Mouse (Mus musculus) kidney, postnatal 0 days (tissue): ENCODE measurements at regions not wholly inside any gene's neighbourhood (a gene's known extent, or its start where the extent isn't known, plus 50 kb on each side); places are given as distances from the start of the nearest gene placed in this dataset.

Source experiments
- ATAC-seq: fragments of 200-750 bp; cut with Nextera tagmentation; replicated peaks from 2 replicates; pipeline ENCODE4 v1.8.0; 2017; ENCODE audit warnings: low read depth, moderate number of reproducible peaks, moderate TSS enrichment, moderate library complexity; ENCODE audit not compliant: low FRiP score
- DNase-seq: peaks from one replicate; pipeline ENCODE4 v3.0.0-alpha.2; 2016; ENCODE audit warnings: low spot score
- H3K27ac ChIP-seq: fragments of 300-500 bp; sonication (generic); 2 replicates; pipeline ENCODE4 v1.5.1; 2014; ENCODE audit warnings: mild to moderate bottlenecking
- H3K27me3 ChIP-seq: fragments of 300-500 bp; sonication (generic); 2 replicates; pipeline ENCODE4 v1.6.1; 2014; ENCODE audit warnings: low read length, mixed read lengths; ENCODE audit not compliant: insufficient read depth
- H3K36me3 ChIP-seq: fragments of 300-500 bp; sonication (generic); 2 replicates; pipeline ENCODE4 v1.6.1; 2014; ENCODE audit warnings: low read length, mixed read lengths; ENCODE audit not compliant: insufficient read depth
- H3K4me1 ChIP-seq: fragments of 300-500 bp; sonication (generic); replicated peaks from 2 replicates; pipeline ENCODE4 v1.6.1; 2014; ENCODE audit warnings: antibody characterized with exemption, low read length, mixed read lengths; ENCODE audit not compliant: insufficient read depth
- H3K4me2 ChIP-seq: fragments of 300-500 bp; sonication (generic); 2 replicates; pipeline ENCODE4 v1.6.1; 2014; ENCODE audit warnings: mild to moderate bottlenecking, low read length, moderate library complexity, mixed read lengths
- H3K4me3 ChIP-seq: fragments of 300-500 bp; sonication (generic); replicated peaks from 2 replicates; pipeline ENCODE4 v1.5.1; 2014; ENCODE audit warnings: low read depth, low read length
- H3K9ac ChIP-seq: fragments of 300-500 bp; sonication (generic); 2 replicates; pipeline ENCODE4 v1.6.1; 2014; ENCODE audit warnings: low read depth, low read length
- H3K9me3 ChIP-seq: fragments of 300-500 bp; sonication (generic); replicated peaks from 2 replicates; pipeline ENCODE4 v1.6.1; 2016; ENCODE audit warnings: low read length, inconsistent platforms, mixed read lengths
- CTCF ChIP-seq: IDR thresholded peaks from 2 replicates; pipeline ENCODE4 v1.5.1; 2016; ENCODE audit warnings: antibody characterized with exemption, low read depth, mild to moderate bottlenecking, moderate library complexity
- WGBS: fragments of 180-500 bp; shearing (Covaris S2); extraction: QIAGEN DNeasy Blood & Tissue Kit; methylation state at CpG from one replicate; pipeline ENCODE4 v1.1.7; 2014; 5-methylcytosine and 5-hydroxymethylcytosine counted together

DNA sequence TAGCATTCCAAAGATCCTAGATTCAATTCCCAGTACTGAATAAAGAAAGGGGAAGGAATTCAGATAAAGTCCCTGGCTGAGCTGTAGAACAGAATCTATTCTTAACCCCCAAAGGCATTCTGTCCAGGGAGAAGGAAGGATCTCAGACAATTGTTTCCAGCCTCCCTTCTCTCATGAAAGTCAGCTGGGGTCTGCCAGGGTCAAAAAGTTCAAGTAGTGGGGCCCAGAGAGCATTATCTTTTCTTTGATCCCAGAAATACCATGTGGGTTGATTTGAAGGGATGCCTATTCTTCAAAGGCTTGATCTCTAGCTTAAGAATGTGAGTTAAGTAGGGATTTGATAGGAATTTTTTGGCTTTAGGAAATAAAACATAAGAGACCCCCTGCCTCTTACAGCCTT is 727.1 kb upstream of the Apob start:
- ATAC-seq (no peak), DNase-seq (no peak)
- H3K27ac ChIP-seq: no peak overlapping the region
- H3K27me3 ChIP-seq: no peaks in the 10 kb centered on the region
- no peaks in the 10 kb centered on the region for H3K36me3 ChIP-seq
- no peaks in the 10 kb centered on the region for H3K4me1 ChIP-seq
- no peak for TF ChIP-seq CTCF
- H3K4me3 ChIP-seq: no peak overlapping the region
- H3K4me2 ChIP-seq: no peak overlapping the region
- no peaks in the 10 kb centered on the region for H3K9me3 ChIP-seq
- H3K9ac ChIP-seq: no peak overlapping the region

DNA sequence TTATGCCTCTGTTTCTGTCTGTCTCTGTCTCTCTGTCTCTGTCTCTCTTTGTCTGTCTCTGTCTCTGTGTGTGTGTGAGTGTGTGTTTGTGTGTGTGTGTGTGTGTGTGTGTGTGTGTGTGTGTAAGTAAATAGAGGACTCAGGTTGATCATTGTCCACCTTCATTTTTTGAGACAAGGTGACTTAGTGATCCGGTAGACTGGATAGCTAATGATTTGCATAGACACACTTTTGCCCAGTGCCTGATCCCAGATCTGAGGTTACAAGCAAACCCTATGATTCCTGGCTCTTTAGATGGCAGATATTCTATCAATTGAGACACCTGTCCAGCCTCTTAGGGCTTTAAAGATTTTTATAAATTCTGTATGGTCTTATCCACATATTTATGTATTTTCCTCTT is 706.9 kb upstream of the Apob start:
- DNase-seq (no peak), ATAC-seq (peak; percentile 46; the same call in 1 of the 2 replicates)
- Histone ChIP-seq H3K9me3 (no peaks in the 10 kb centered on the region), H3K27me3 (no peaks in the 10 kb centered on the region), H3K27ac (no peak overlapping the region), H3K4me2 (no peak overlapping the region), H3K4me3 (no peak overlapping the region), H3K4me1 (no peaks in the 10 kb centered on the region), H3K36me3 (no peaks in the 10 kb centered on the region), H3K9ac (no peak overlapping the region)
- TF ChIP-seq CTCF: no peak
- 74% methylated on average over 1 of the region's 1 CpGs for WGBS

DNA sequence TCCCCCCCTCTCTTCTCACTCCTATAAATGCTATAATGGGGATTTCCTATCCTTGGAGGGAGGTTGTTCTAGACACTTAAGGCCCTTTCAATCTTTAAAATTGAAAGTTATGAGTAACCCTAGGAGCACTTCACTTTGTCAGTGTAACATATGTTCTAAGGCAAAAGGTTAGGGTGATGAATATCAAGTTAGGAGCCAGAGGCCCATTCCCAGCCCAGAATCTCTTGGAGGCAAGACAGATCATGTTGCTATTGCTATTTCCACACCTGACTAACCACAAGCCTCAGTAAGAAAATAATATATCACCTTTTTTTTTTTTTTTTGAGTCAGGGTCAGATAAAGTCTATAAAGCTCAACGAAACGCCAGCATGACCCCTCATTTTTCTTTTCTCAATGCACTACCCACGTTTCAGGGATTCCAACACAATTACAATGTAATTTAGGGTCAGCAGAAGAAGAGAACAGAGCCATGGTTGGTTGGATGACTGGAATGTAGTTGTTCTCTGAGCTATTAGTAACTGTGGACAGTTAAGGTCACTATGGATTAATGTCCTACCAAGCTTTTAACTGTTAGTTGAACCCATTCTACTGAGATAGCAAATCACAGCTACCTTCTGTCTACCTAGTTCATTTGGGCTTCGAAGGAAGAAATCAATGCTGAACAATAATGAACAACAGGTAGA is 693.0 kb upstream of the Apob start:
- Histone ChIP-seq H3K4me1 (no peaks in the 10 kb centered on the region), H3K9me3 (no peaks in the 10 kb centered on the region), H3K4me3 (no peak overlapping the region), H3K27ac (no peak overlapping the region), H3K27me3 (no peaks in the 10 kb centered on the region), H3K36me3 (no peaks in the 10 kb centered on the region), H3K9ac (no peak overlapping the region), H3K4me2 (no peak overlapping the region)
- DNase-seq (peak; percentile 51), ATAC-seq (no peak)
- 25% methylated on average over 4 of the region's 4 CpGs for WGBS
- TF ChIP-seq CTCF: no peak

DNA sequence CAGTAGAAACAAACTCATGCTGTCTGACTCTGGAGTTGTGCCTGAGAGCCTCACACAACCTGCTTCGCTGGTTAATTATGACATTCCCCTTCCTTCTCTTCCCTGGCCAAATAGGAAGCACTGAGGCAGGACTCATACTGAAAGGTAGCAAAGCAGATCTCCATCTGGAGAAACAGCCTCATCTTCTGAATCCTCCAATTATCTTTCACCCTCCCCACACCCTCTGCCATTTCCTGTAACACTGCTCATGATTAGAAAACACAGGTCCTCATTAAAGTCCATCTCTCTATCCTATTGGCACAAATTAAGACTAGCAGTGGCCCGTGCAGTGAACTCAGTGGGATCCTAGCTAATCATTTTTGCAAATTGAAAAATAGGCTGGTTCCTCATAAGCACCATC is 685.9 kb upstream of the Apob start:
- H3K36me3 ChIP-seq: no peaks in the 10 kb centered on the region
- 72% methylated on average over 2 of the region's 2 CpGs for WGBS
- H3K4me1 ChIP-seq: no peaks in the 10 kb centered on the region
- DNase-seq (no peak), ATAC-seq (no peak)
- H3K27me3 ChIP-seq: no peaks in the 10 kb centered on the region
- TF ChIP-seq CTCF: no peak
- H3K9me3 ChIP-seq: no peaks in the 10 kb centered on the region
- H3K4me2 ChIP-seq: no peak overlapping the region
- no peak overlapping the region for H3K9ac ChIP-seq
- H3K4me3 ChIP-seq: no peak overlapping the region
- no peak overlapping the region for H3K27ac ChIP-seq

DNA sequence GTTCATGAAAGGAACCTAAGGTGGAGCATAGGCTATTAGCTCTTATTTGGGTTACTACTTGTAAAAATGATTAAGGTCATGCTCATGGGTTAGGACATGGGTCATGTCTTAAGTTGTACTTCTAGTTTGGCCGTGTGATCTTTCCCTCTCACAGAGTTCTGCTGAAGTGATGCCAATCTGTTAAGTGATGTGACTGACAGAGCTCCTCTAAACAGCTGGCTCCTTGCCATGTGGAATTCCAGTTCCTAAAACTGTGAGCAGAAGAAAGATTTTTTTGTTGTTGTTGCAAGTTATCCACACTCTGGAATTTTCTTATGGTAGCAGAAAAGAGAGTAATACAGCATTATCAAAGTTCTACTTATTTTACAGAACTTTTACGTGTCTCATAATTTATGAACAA is 680.4 kb upstream of the Apob start:
- H3K9me3 ChIP-seq: no peaks in the 10 kb centered on the region
- H3K4me1 ChIP-seq: no peaks in the 10 kb centered on the region
- ATAC-seq (no peak), DNase-seq (no peak)
- H3K36me3 ChIP-seq: no peaks in the 10 kb centered on the region
- 69% methylated on average over 2 of the region's 2 CpGs for WGBS
- H3K27ac ChIP-seq: no peak overlapping the region
- H3K4me2 ChIP-seq: no peak overlapping the region
- TF ChIP-seq CTCF: no peak
- no peak overlapping the region for H3K9ac ChIP-seq
- H3K4me3 ChIP-seq: no peak overlapping the region
- H3K27me3 ChIP-seq: no peaks in the 10 kb centered on the region

DNA sequence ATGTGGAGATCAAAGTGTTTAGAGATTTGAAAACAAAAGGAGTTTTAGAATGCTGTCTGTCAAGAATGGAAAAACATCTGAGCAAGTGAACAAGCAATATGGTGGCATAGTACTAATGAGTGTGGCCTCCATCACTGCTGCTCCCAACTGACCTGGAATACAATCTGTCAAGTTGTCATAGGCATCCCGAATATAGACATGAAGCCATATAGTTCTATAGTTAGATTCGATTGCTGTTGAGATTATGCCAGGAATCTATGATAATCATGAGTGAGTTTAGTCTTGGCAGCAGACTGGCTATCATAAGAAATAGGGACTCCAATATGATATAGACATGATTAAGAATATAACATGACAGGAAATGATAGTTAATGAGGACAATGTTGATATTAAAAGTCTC is 656.0 kb upstream of the Apob start:
- 81% methylated on average over 2 of the region's 2 CpGs for WGBS
- H3K4me3 ChIP-seq: no peak overlapping the region

DNA sequence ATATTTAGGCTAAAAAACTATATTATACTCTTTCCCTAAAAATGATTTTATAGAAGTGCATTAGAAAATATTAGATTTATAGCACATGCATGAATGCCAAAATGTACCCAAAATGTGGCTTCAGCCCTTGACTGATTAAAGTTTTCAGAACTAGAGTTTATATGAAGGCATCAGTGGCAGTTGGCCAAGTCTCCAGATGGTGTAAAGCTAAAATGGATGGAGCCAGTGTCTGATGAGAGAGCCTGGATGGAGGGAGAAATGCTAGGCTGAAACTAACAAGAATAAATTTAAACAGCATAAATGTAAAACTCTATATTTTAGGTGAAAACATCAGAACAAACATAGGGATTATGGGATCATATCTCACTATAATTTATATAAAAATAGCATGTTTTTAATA is 648.8 kb upstream of the Apob start:
- TF ChIP-seq CTCF: no peak
- no peak overlapping the region for H3K4me3 ChIP-seq
- no peaks in the 10 kb centered on the region for H3K27me3 ChIP-seq
- H3K4me1 ChIP-seq: no peaks in the 10 kb centered on the region
- no peak overlapping the region for H3K4me2 ChIP-seq
- no peaks in the 10 kb centered on the region for H3K9me3 ChIP-seq
- no peaks in the 10 kb centered on the region for H3K36me3 ChIP-seq
- DNase-seq (no peak), ATAC-seq (no peak)
- no peak overlapping the region for H3K27ac ChIP-seq
- H3K9ac ChIP-seq: no peak overlapping the region

More for the DNA sequence above, 656.0 kb upstream of the Apob start:
- Histone ChIP-seq H3K4me2 (no peak overlapping the region), H3K9ac (no peak overlapping the region), H3K36me3 (no peaks in the 10 kb centered on the region), H3K27ac (no peak overlapping the region), H3K9me3 (no peaks in the 10 kb centered on the region), H3K4me1 (no peaks in the 10 kb centered on the region), H3K27me3 (no peaks in the 10 kb centered on the region)
- TF ChIP-seq CTCF: no peak
- no peak for DNase-seq
- ATAC-seq: no peak
